Comparison of ENCODE assay signal across 8 mouse cellular contexts in genomic region chr1:78657671-78658440, GRCm38 (mm10). TPM values are rescaled to one million over a fixed set of nuclear protein-coding genes. Genes with fewer than 3 reads are reported as not detected.
DNase-seq lines count a peak whose midpoint lies in the region; ATAC-seq lines count a peak whose summit lies in the region.

Acsl3 (plus strand) TSS chr1:78657825.
Utp14b (plus strand) TSS chr1:78658038.

- peak within 1 kb of the TSS; percentile 99 for H3K27ac ChIP-seq in hindbrain, embryonic 13.5 days

- no peaks in the 10 kb centered on the region for H3K36me3 ChIP-seq in hindbrain, embryonic 13.5 days

- peak; percentile 94 for DNase-seq in R1 (ENCODE audit: low read depth, low spot score)
- peak; percentile 97 to 98 for DNase-seq in cerebellum, postnatal 14 days
- peak; percentile 93 to 97 for DNase-seq in frontal cortex, postnatal 14 days (ENCODE audit: low spot score in 2 of 2)
- DNase-seq in layer of hippocampus, postnatal 25 days (ENCODE audit: extremely low spot score in 1 of 2, low spot score in 1 of 2), result peak; percentile 89 to 95
- DNase-seq in lung, postnatal 14 days, result peak; percentile 96
- DNase-seq in ovary, postnatal 36 days (ENCODE audit: low spot score), result peak; percentile 98
- peak; percentile 96 for DNase-seq in thymus, postnatal 14 days

- peak within 1 kb of the TSS; percentile 89 for H3K4me3 ChIP-seq in hindbrain, embryonic 13.5 days

- H3K27me3 ChIP-seq in hindbrain, embryonic 13.5 days, result no peaks in the 10 kb centered on the region

- H3K9ac ChIP-seq in hindbrain, embryonic 13.5 days, result peak within 1 kb of the TSS; percentile 98

- ATAC-seq in hindbrain, embryonic 13.5 days (ENCODE audit: low FRiP score), result peak; percentile 100

- peaks cover 32% of the 10 kb centered on the region for H3K4me1 ChIP-seq in hindbrain, embryonic 13.5 days (replicated peaks)

- H3K9me3 ChIP-seq in hindbrain, embryonic 13.5 days, result no peaks in the 10 kb centered on the region

- H3K4me2 ChIP-seq in hindbrain, embryonic 13.5 days, result peak within 1 kb of the TSS; percentile 87

- under 1% methylated on average over 97 of the region's 104 CpGs for WGBS in hindbrain, embryonic 13.5 days

RNA-seq across cellular contexts. Expression of gene Acsl3, which starts in this region (rescaled TPM):
- 73.3 and 78.5 TPM in 2 replicates for polyA plus RNA-seq in hindbrain, embryonic 13.5 days (2015; fragmentation: Nextera tagmentation; extraction: Ambion mirVana)
- total RNA-seq in layer of hippocampus, postnatal 25 days (2021), result 100 to 1,000 TPM; 166 to 194 TPM

RNA-seq across cellular contexts. Expression of gene Utp14b, which starts in this region (rescaled TPM):
- 2.6 and 2.9 TPM in 2 replicates for polyA plus RNA-seq in hindbrain, embryonic 13.5 days (2015; fragmentation: Nextera tagmentation; extraction: Ambion mirVana)
- total RNA-seq in layer of hippocampus, postnatal 25 days (2021), result 10 to 100 TPM; 19.5 to 21.3 TPM

Comparison
In these comparisons a context has a peak if more than half of its experiments do, and no peak if none do; other contexts are left out.
1. Peak in every context shown above with its lines: DNase-seq, ATAC-seq, H3K4me3 ChIP-seq and H3K27ac ChIP-seq.